Mouse (Mus musculus) megakaryocyte, embryonic 14.5 days (primary cell): ENCODE measurements around the gene Retreg3. TPM values are rescaled to one million over a fixed set of nuclear protein-coding genes. Genes with fewer than 3 reads are reported as not detected.

Experiments used
- H3K27me3 ChIP-seq: replicated peaks from 2 replicates; pipeline ENCODE3; 2012; ENCODE audit warnings: inconsistent platforms
- H3K36me3 ChIP-seq: replicated peaks from 2 replicates; pipeline ENCODE3; 2012; ENCODE audit warnings: low read length, inconsistent platforms, mixed read lengths
- H3K4me1 ChIP-seq: 2 replicates; pipeline ENCODE4 v1.6.1; 2012; ENCODE audit warnings: inconsistent platforms
- H3K4me3 ChIP-seq: replicated peaks from 2 replicates; pipeline ENCODE3; 2012; ENCODE audit warnings: moderate library complexity, mild to moderate bottlenecking, inconsistent platforms
- H3K9me3 ChIP-seq: 2 replicates; pipeline ENCODE4 v1.6.1; 2012; ENCODE audit warnings: inconsistent platforms
- FLI1 ChIP-seq: IDR thresholded peaks from 2 replicates; pipeline ENCODE4 v1.6.1; 2012; ENCODE audit warnings: low read length, inconsistent platforms, mixed read lengths
- GATA1 ChIP-seq: IDR thresholded peaks from 3 replicates; pipeline ENCODE4 v1.6.1; 2012; ENCODE audit warnings: mixed read lengths, low read length, inconsistent platforms, borderline replicate concordance
- polyA plus RNA-seq: library from polyadenylated mRNA; stranded (reverse); fragments of >175 nt; gene quantifications from 2 replicates; pipeline ENCODE4 v1.2.3, GENCODE M21; 2012; ENCODE audit warnings: low replicate concordance; ENCODE audit not compliant: insufficient read depth

The Retreg3 gene
- polyA plus RNA-seq, 1 experiment = 6.2 TPM

GRCm38 (mm10) chr11:101050359-101050758 is 69.3 kb downstream of the Retreg3 start:
- TF ChIP-seq GATA1 (no peak), FLI1 (no peak)
- peaks cover 84% of the 10 kb centered on the region for H3K4me1 ChIP-seq
- peaks cover 13% of the 10 kb centered on the region for H3K9me3 ChIP-seq
- H3K4me3 ChIP-seq = no peak overlapping the region
- H3K27me3 ChIP-seq = no peaks in the 10 kb centered on the region
- peaks cover 100% of the 10 kb centered on the region for H3K36me3 ChIP-seq

- TF ChIP-seq FLI1 (no peak), GATA1 (no peak)
- peaks cover 83% of the 10 kb centered on the region for H3K4me1 ChIP-seq
- no peaks in the 10 kb centered on the region for H3K27me3 ChIP-seq
- H3K4me3 ChIP-seq = peak overlapping the region; percentile 12
- H3K36me3 ChIP-seq = peaks cover 100% of the 10 kb centered on the region
- peaks cover 2% of the 10 kb centered on the region; the same call in 1 of the 2 replicates for H3K9me3 ChIP-seq
Measured at GRCm38 (mm10) chr11:101047502-101047901, 72.2 kb downstream of the Retreg3 start.

- peaks cover 100% of the 10 kb centered on the region for H3K36me3 ChIP-seq
Measured at GRCm38 (mm10) chr11:101046440-101046839, 73.3 kb downstream of the Retreg3 start.

More at GRCm38 (mm10) chr11:101046440-101046839, 73.3 kb downstream of the Retreg3 start:
- Histone ChIP-seq H3K27me3 (no peaks in the 10 kb centered on the region), H3K4me1 (peaks cover 76% of the 10 kb centered on the region), H3K4me3 (peak overlapping the region; percentile 76), H3K9me3 (no peaks in the 10 kb centered on the region)
- no peak for TF ChIP-seq FLI1
- TF ChIP-seq GATA1 = no peak

Other genes with a start within 250 kb of the Retreg3 start
- 63.3 and 82.6 TPM in 2 replicates for gene Stat3, start 180.4 kb downstream of the Retreg3 start, polyA plus RNA-seq
- gene Cavin1, start 149.0 kb downstream of the Retreg3 start, polyA plus RNA-seq = 24.1 and 43.9 TPM in 2 replicates
- gene Atp6v0a1, start 110.4 kb downstream of the Retreg3 start, polyA plus RNA-seq = 90.5 and 153 TPM in 2 replicates
- 30.7 and 32.1 TPM in 2 replicates for gene Naglu, start 49.9 kb downstream of the Retreg3 start, polyA plus RNA-seq
- gene Hsd17b1, start 41.5 kb downstream of the Retreg3 start, polyA plus RNA-seq = 3.5 and 5.8 TPM in 2 replicates
- 17.7 and 36.8 TPM in 2 replicates for gene Coasy, start 37.3 kb downstream of the Retreg3 start, polyA plus RNA-seq
- 2.8 and 12.4 TPM in 2 replicates for gene Mlx, start 32.6 kb downstream of the Retreg3 start, polyA plus RNA-seq
- 10.4 TPM in 1 of 2 replicates, not detected in the other for gene Psmc3ip, start 24.5 kb downstream of the Retreg3 start, polyA plus RNA-seq
- 63.2 and 80.7 TPM in 2 replicates for gene Tubg1, start within 50 bp of the Retreg3 start, polyA plus RNA-seq
- not detected in 2 replicates for gene Tubg2, start 36.0 kb upstream of the Retreg3 start, polyA plus RNA-seq
- gene Cntnap1, start 50.6 kb upstream of the Retreg3 start, polyA plus RNA-seq = 0.72 and 0.89 TPM in 2 replicates
- 2.3 and 6.6 TPM in 2 replicates for gene Plekhh3, start 51.5 kb upstream of the Retreg3 start, polyA plus RNA-seq
- 0.13 TPM in 1 of 2 replicates, not detected in the other for gene Ccr10, start 55.5 kb upstream of the Retreg3 start, polyA plus RNA-seq
- gene Ezh1, start 106.6 kb upstream of the Retreg3 start, polyA plus RNA-seq = 0.65 and 2.0 TPM in 2 replicates
- 0.32 TPM in 1 of 2 replicates, not detected in the other for gene Ramp2, start 126.1 kb upstream of the Retreg3 start, polyA plus RNA-seq
- gene Vps25, start 133.8 kb upstream of the Retreg3 start, polyA plus RNA-seq = 100 and 168 TPM in 2 replicates
- 37.7 and 87.0 TPM in 2 replicates for gene Wnk4, start 140.7 kb upstream of the Retreg3 start, polyA plus RNA-seq
- gene Cntd1, start 159.1 kb upstream of the Retreg3 start, polyA plus RNA-seq = not detected in 2 replicates
- 9.9 and 21.1 TPM in 2 replicates for gene Coa3, start 159.2 kb upstream of the Retreg3 start, polyA plus RNA-seq
- gene Becn1, start 182.4 kb upstream of the Retreg3 start, polyA plus RNA-seq = 43.7 and 96.0 TPM in 2 replicates
- gene Psme3, start 196.3 kb upstream of the Retreg3 start, polyA plus RNA-seq = 32.6 and 45.1 TPM in 2 replicates
- gene Aoc2, start 205.2 kb upstream of the Retreg3 start, polyA plus RNA-seq = 2.0 and 2.9 TPM in 2 replicates
- not detected in 2 replicates for gene Aoc3, start 210.7 kb upstream of the Retreg3 start, polyA plus RNA-seq
- gene G6pc, start 247.7 kb upstream of the Retreg3 start, polyA plus RNA-seq = not detected in 2 replicates